In genomic region chr7:51310191-51310590, GRCm38 (mm10) we compare ENCODE assay signal across 26 mouse cellular contexts.
DNase-seq lines count a peak whose midpoint lies in the region; ATAC-seq and TF ChIP-seq lines count a peak whose summit lies in the region.
"Had no signal": no experiment of that assay in that cellular context is flagged by ENCODE, and none has a peak within 500 bp of the region (broad histone marks: within the 10 kb centered on the region; RNA-seq: fewer than 3 reads in every experiment).

No protein-coding gene starts in this region.

- no peak for TF ChIP-seq CTCF in hindbrain, postnatal 0 days (IDR thresholded peaks at IDR 0.05; ENCODE audit: low read depth)
- no peak for TF ChIP-seq CTCF in brain, embryonic 14.5 days (IDR thresholded peaks at IDR 0.05; ENCODE audit: borderline replicate concordance, extremely low read depth, insufficient read depth, insufficient read length)

- no peak for TF ChIP-seq POLR2A in brain, embryonic 14.5 days (IDR thresholded peaks at IDR 0.05; ENCODE audit: borderline replicate concordance, extremely low read depth, insufficient read depth, insufficient read length, poor library complexity, severe bottlenecking)

- no peaks in the 10 kb centered on the region for H3K4me1 ChIP-seq in forebrain, embryonic 12.5 days
- H3K4me1 ChIP-seq in forebrain, embryonic 15.5 days = no peaks in the 10 kb centered on the region
- no peaks in the 10 kb centered on the region for H3K4me1 ChIP-seq in hindbrain, postnatal 0 days (ENCODE audit: insufficient read depth, low read length)
- no peaks in the 10 kb centered on the region for H3K4me1 ChIP-seq in hindbrain, embryonic 10.5 days (replicated peaks)
- H3K4me1 ChIP-seq: embryonic facial prominence, embryonic 12.5 days; embryonic facial prominence, embryonic 15.5 days; heart, embryonic 12.5 days; heart, embryonic 15.5 days had no signal

- ATAC-seq in forebrain, embryonic 12.5 days (ENCODE audit: low FRiP score) = peak; percentile 30
- no peak for ATAC-seq in forebrain, embryonic 15.5 days (replicated peaks)
- peak; percentile 56; the same call in 1 of the 2 replicates for ATAC-seq in hindbrain, postnatal 0 days
- ATAC-seq: forebrain, embryonic 16.5 days; intestine, postnatal 0 days had no signal

- no peaks in the 10 kb centered on the region for H3K9me3 ChIP-seq in forebrain, embryonic 12.5 days
- no peaks in the 10 kb centered on the region for H3K9me3 ChIP-seq in forebrain, embryonic 15.5 days
- no peaks in the 10 kb centered on the region for H3K9me3 ChIP-seq in hindbrain, postnatal 0 days (ENCODE audit: low read length)
- H3K9me3 ChIP-seq in hindbrain, embryonic 10.5 days = no peaks in the 10 kb centered on the region
- H3K9me3 ChIP-seq: embryonic facial prominence, embryonic 12.5 days; embryonic facial prominence, embryonic 15.5 days; heart, embryonic 12.5 days; heart, embryonic 15.5 days had no signal

- H3K36me3 ChIP-seq in forebrain, embryonic 12.5 days (replicated peaks) = no peaks in the 10 kb centered on the region
- H3K36me3 ChIP-seq in forebrain, embryonic 15.5 days = no peaks in the 10 kb centered on the region
- H3K36me3 ChIP-seq in hindbrain, postnatal 0 days (ENCODE audit: insufficient read depth, low read length) = no peaks in the 10 kb centered on the region
- no peaks in the 10 kb centered on the region for H3K36me3 ChIP-seq in hindbrain, embryonic 10.5 days
- H3K36me3 ChIP-seq: embryonic facial prominence, embryonic 12.5 days; embryonic facial prominence, embryonic 15.5 days; G1E; heart, embryonic 12.5 days; heart, embryonic 15.5 days had no signal

- H3K27me3 ChIP-seq in forebrain, embryonic 12.5 days = no peaks in the 10 kb centered on the region
- H3K27me3 ChIP-seq in forebrain, embryonic 15.5 days = no peaks in the 10 kb centered on the region
- no peaks in the 10 kb centered on the region for H3K27me3 ChIP-seq in hindbrain, postnatal 0 days (ENCODE audit: insufficient read depth, low read length)
- H3K27me3 ChIP-seq in hindbrain, embryonic 10.5 days (ENCODE audit: insufficient read depth, poor library complexity, severe bottlenecking) = no peaks in the 10 kb centered on the region
- H3K27me3 ChIP-seq: CH12.LX; embryonic facial prominence, embryonic 12.5 days; embryonic facial prominence, embryonic 15.5 days; heart, embryonic 12.5 days; heart, embryonic 15.5 days had no signal

- H3K9ac ChIP-seq in forebrain, embryonic 12.5 days = no peak overlapping the region
- H3K9ac ChIP-seq in forebrain, embryonic 15.5 days (replicated peaks) = no peak overlapping the region
- H3K9ac ChIP-seq in hindbrain, postnatal 0 days (replicated peaks; ENCODE audit: low read length) = no peak overlapping the region
- H3K9ac ChIP-seq: embryonic facial prominence, embryonic 12.5 days; embryonic facial prominence, embryonic 15.5 days; heart, embryonic 12.5 days; heart, embryonic 15.5 days; hindbrain, embryonic 14.5 days had no signal

- DNase-seq in hindbrain, postnatal 0 days (ENCODE audit: low spot score) = peak; percentile 59
- no peak for DNase-seq in hindbrain, embryonic 10.5 days (ENCODE audit: low spot score)
- DNase-seq in brain, embryonic 14.5 days (ENCODE audit: low read depth) = peak; percentile 40
- no peak for DNase-seq in natural killer cell, adult 2 months (ENCODE audit: low spot score in 2 of 2)
- no peak for DNase-seq in spleen, postnatal 4 days (ENCODE audit: low spot score in 2 of 2)
- DNase-seq: adrenal gland, adult 2 months; adrenal gland, postnatal 14 days; B cell, adult 2 months; cerebellum, adult 11-12 months; cerebellum, adult 8-10 months; cerebellum, postnatal 25 days; gastrocnemius, postnatal 25 days; heart, adult 18-20 months; heart, postnatal 10 days; heart, postnatal 36 days had no signal

- no peak overlapping the region for H3K27ac ChIP-seq in forebrain, embryonic 12.5 days
- no peak overlapping the region for H3K27ac ChIP-seq in forebrain, embryonic 15.5 days (replicated peaks)
- H3K27ac ChIP-seq in hindbrain, postnatal 0 days = no peak overlapping the region
- H3K27ac ChIP-seq in hindbrain, embryonic 10.5 days = no peak overlapping the region
- H3K27ac ChIP-seq: embryonic facial prominence, embryonic 12.5 days; embryonic facial prominence, embryonic 15.5 days; heart, embryonic 15.5 days; hindbrain, embryonic 14.5 days had no signal

- H3K4me3 ChIP-seq in forebrain, embryonic 12.5 days (replicated peaks) = no peak overlapping the region
- H3K4me3 ChIP-seq in forebrain, embryonic 15.5 days = no peak overlapping the region
- no peak overlapping the region for H3K4me3 ChIP-seq in hindbrain, postnatal 0 days (ENCODE audit: low read length)
- H3K4me3 ChIP-seq in hindbrain, embryonic 10.5 days = no peak overlapping the region
- H3K4me3 ChIP-seq: embryonic facial prominence, embryonic 12.5 days; embryonic facial prominence, embryonic 15.5 days; heart, embryonic 12.5 days; heart, embryonic 15.5 days had no signal

- WGBS in forebrain, embryonic 12.5 days = 36% methylated on average over 3 of the region's 3 CpGs
- WGBS in forebrain, embryonic 15.5 days = 34% methylated on average over 3 of the region's 3 CpGs
- WGBS in hindbrain, postnatal 0 days = 36% methylated on average over 3 of the region's 3 CpGs
- WGBS in hindbrain, embryonic 10.5 days = 63% methylated on average over 3 of the region's 3 CpGs

- H3K4me2 ChIP-seq in forebrain, embryonic 12.5 days = no peak overlapping the region
- H3K4me2 ChIP-seq in forebrain, embryonic 15.5 days (replicated peaks) = no peak overlapping the region
- no peak overlapping the region for H3K4me2 ChIP-seq in hindbrain, postnatal 0 days (ENCODE audit: low read depth, low read length)
- H3K4me2 ChIP-seq: embryonic facial prominence, embryonic 12.5 days; embryonic facial prominence, embryonic 15.5 days; heart, embryonic 12.5 days; heart, embryonic 15.5 days; hindbrain, embryonic 14.5 days had no signal

Comparison
In these comparisons a context has a peak if more than half of its experiments do, and no peak if none do; other contexts are left out.
1. DNase-seq: peak in hindbrain, postnatal 0 days (single experiment) and brain, embryonic 14.5 days (single experiment); none in hindbrain, embryonic 10.5 days (single experiment), natural killer cell, adult 2 months (0 of 2) and spleen, postnatal 4 days (0 of 2).